Mouse (Mus musculus): ENCODE data around the gene Ldb2. TPM values are rescaled to one million over a fixed set of nuclear protein-coding genes. Genes with fewer than 3 reads are reported as not detected.

The Ldb2 gene
- polyA plus RNA-seq, 1 experiment from 2014 or later = 45.4 TPM

- Histone ChIP-seq H3K27me3 (no peaks in the 10 kb centered on the region), H3K4me1 (peaks cover 6% of the 10 kb centered on the region; the same call in 1 of the 2 replicates), H3K9ac (no peak overlapping the region), H3K9me3 (no peaks in the 10 kb centered on the region), H3K27ac (0 out of 2 replicates have a peak overlapping the region, but pooled peaks have one; percentile 23), H3K4me2 (replicated peaks) (no peak overlapping the region), H3K4me3 (no peak overlapping the region), H3K36me3 (no peaks in the 10 kb centered on the region)
- no peak for ATAC-seq (ENCODE audit: insufficient number of reproducible peaks, insufficient read depth, low FRiP score, low TSS enrichment)
- 67% methylated on average over 5 of the region's 5 CpGs for WGBS
Measured at GRCm38 (mm10) chr5:44537316-44537999, 262.0 kb downstream of the Ldb2 start.

GRCm38 (mm10) chr5:44529466-44529865, 270.0 kb downstream of the Ldb2 start:
- Histone ChIP-seq H3K4me3 (no peak overlapping the region), H3K27ac (no peak overlapping the region), H3K36me3 (no peaks in the 10 kb centered on the region), H3K4me2 (replicated peaks) (no peak overlapping the region), H3K9ac (no peak overlapping the region), H3K9me3 (no peaks in the 10 kb centered on the region), H3K27me3 (no peaks in the 10 kb centered on the region), H3K4me1 (no peaks in the 10 kb centered on the region)
- 72% methylated on average over 3 of the region's 3 CpGs for WGBS
- ATAC-seq (ENCODE audit: insufficient number of reproducible peaks, insufficient read depth, low FRiP score, low TSS enrichment) = no peak

- Histone ChIP-seq H3K9me3 (no peaks in the 10 kb centered on the region), H3K27ac (no peak overlapping the region), H3K9ac (no peak overlapping the region), H3K27me3 (no peaks in the 10 kb centered on the region), H3K4me1 (no peaks in the 10 kb centered on the region), H3K36me3 (no peaks in the 10 kb centered on the region), H3K4me2 (replicated peaks) (no peak overlapping the region), H3K4me3 (no peak overlapping the region)
- 88% methylated on average over 1 of the region's 1 CpGs for WGBS
- no peak for ATAC-seq (ENCODE audit: insufficient number of reproducible peaks, insufficient read depth, low FRiP score, low TSS enrichment)
Measured at GRCm38 (mm10) chr5:44529001-44529400, 270.5 kb downstream of the Ldb2 start.

GRCm38 (mm10) chr5:44505221-44505620, 294.3 kb downstream of the Ldb2 start:
- Histone ChIP-seq H3K27ac (no peak overlapping the region), H3K9ac (no peak overlapping the region), H3K4me3 (no peak overlapping the region), H3K4me2 (replicated peaks) (no peak overlapping the region), H3K27me3 (no peaks in the 10 kb centered on the region), H3K36me3 (no peaks in the 10 kb centered on the region), H3K9me3 (no peaks in the 10 kb centered on the region), H3K4me1 (no peaks in the 10 kb centered on the region)
- 83% methylated on average over 5 of the region's 5 CpGs for WGBS
- no peak for ATAC-seq (ENCODE audit: insufficient number of reproducible peaks, insufficient read depth, low FRiP score, low TSS enrichment)

- WGBS = 74% methylated on average over 5 of the region's 5 CpGs
- Histone ChIP-seq H3K4me2 (replicated peaks) (no peak overlapping the region), H3K27ac (no peak overlapping the region)
Measured at GRCm38 (mm10) chr5:44504786-44505185, 294.7 kb downstream of the Ldb2 start.

GRCm38 (mm10) chr5:44498229-44498628, 301.3 kb downstream of the Ldb2 start:
- H3K9ac ChIP-seq = no peak overlapping the region
- ATAC-seq (ENCODE audit: insufficient number of reproducible peaks, insufficient read depth, low FRiP score, low TSS enrichment) = no peak
- no peaks in the 10 kb centered on the region for H3K36me3 ChIP-seq
- H3K9me3 ChIP-seq = no peaks in the 10 kb centered on the region
- no peak overlapping the region for H3K4me2 ChIP-seq (replicated peaks)
- no peak overlapping the region for H3K27ac ChIP-seq
- H3K27me3 ChIP-seq = no peaks in the 10 kb centered on the region
- H3K4me3 ChIP-seq = no peak overlapping the region
- 94% methylated on average over 1 of the region's 1 CpGs for WGBS
- H3K4me1 ChIP-seq = no peaks in the 10 kb centered on the region

More at GRCm38 (mm10) chr5:44504786-44505185, 294.7 kb downstream of the Ldb2 start:
- H3K9ac ChIP-seq = no peak overlapping the region
- no peak for ATAC-seq (ENCODE audit: insufficient number of reproducible peaks, insufficient read depth, low FRiP score, low TSS enrichment)
- H3K4me1 ChIP-seq = no peaks in the 10 kb centered on the region
- no peaks in the 10 kb centered on the region for H3K27me3 ChIP-seq
- H3K9me3 ChIP-seq = no peaks in the 10 kb centered on the region
- no peaks in the 10 kb centered on the region for H3K36me3 ChIP-seq
- H3K4me3 ChIP-seq = no peak overlapping the region

- Histone ChIP-seq H3K9me3 (no peaks in the 10 kb centered on the region), H3K27me3 (no peaks in the 10 kb centered on the region), H3K4me1 (no peaks in the 10 kb centered on the region), H3K27ac (no peak overlapping the region), H3K4me2 (replicated peaks) (no peak overlapping the region), H3K9ac (no peak overlapping the region), H3K36me3 (no peaks in the 10 kb centered on the region), H3K4me3 (no peak overlapping the region)
- WGBS = 87% methylated on average over 3 of the region's 3 CpGs
- ATAC-seq (ENCODE audit: insufficient number of reproducible peaks, insufficient read depth, low FRiP score, low TSS enrichment) = no peak
Measured at GRCm38 (mm10) chr5:44496854-44497253, 302.6 kb downstream of the Ldb2 start.

GRCm38 (mm10) chr5:44495092-44495491, 304.4 kb downstream of the Ldb2 start:
- no peak for ATAC-seq (ENCODE audit: insufficient number of reproducible peaks, insufficient read depth, low FRiP score, low TSS enrichment)
- no peaks in the 10 kb centered on the region for H3K4me1 ChIP-seq
- no peaks in the 10 kb centered on the region for H3K27me3 ChIP-seq
- 85% methylated on average over 4 of the region's 4 CpGs for WGBS
- no peak overlapping the region for H3K4me2 ChIP-seq (replicated peaks)
- no peak overlapping the region for H3K4me3 ChIP-seq
- no peaks in the 10 kb centered on the region for H3K36me3 ChIP-seq
- no peak overlapping the region for H3K27ac ChIP-seq
- H3K9me3 ChIP-seq = no peaks in the 10 kb centered on the region
- no peak overlapping the region for H3K9ac ChIP-seq

- no peak overlapping the region for H3K4me2 ChIP-seq (replicated peaks)
- H3K9ac ChIP-seq = no peak overlapping the region
- no peaks in the 10 kb centered on the region for H3K36me3 ChIP-seq
- no peaks in the 10 kb centered on the region for H3K4me1 ChIP-seq
- H3K9me3 ChIP-seq = no peaks in the 10 kb centered on the region
- 57% methylated on average over 9 of the region's 9 CpGs for WGBS
- no peak for ATAC-seq (ENCODE audit: insufficient number of reproducible peaks, insufficient read depth, low FRiP score, low TSS enrichment)
- H3K27me3 ChIP-seq = no peaks in the 10 kb centered on the region
- H3K4me3 ChIP-seq = no peak overlapping the region
- H3K27ac ChIP-seq = no peak overlapping the region
Measured at GRCm38 (mm10) chr5:44494133-44494532, 305.3 kb downstream of the Ldb2 start.

GRCm38 (mm10) chr5:44491526-44491925, 308.0 kb downstream of the Ldb2 start:
- H3K4me2 ChIP-seq (replicated peaks) = no peak overlapping the region
- H3K9me3 ChIP-seq = no peaks in the 10 kb centered on the region
- no peaks in the 10 kb centered on the region for H3K36me3 ChIP-seq
- no peak overlapping the region for H3K9ac ChIP-seq
- no peak overlapping the region for H3K4me3 ChIP-seq
- H3K4me1 ChIP-seq = no peaks in the 10 kb centered on the region
- no peaks in the 10 kb centered on the region for H3K27me3 ChIP-seq
- 96% methylated on average over 1 of the region's 1 CpGs for WGBS
- no peak for ATAC-seq (ENCODE audit: insufficient number of reproducible peaks, insufficient read depth, low FRiP score, low TSS enrichment)
- no peak overlapping the region for H3K27ac ChIP-seq

- H3K9ac ChIP-seq = no peak overlapping the region
- H3K4me2 ChIP-seq (replicated peaks) = no peak overlapping the region
- 95% methylated on average over 6 of the region's 6 CpGs for WGBS
- H3K27me3 ChIP-seq = no peaks in the 10 kb centered on the region
- no peaks in the 10 kb centered on the region for H3K9me3 ChIP-seq
- H3K27ac ChIP-seq = no peak overlapping the region
- no peaks in the 10 kb centered on the region for H3K4me1 ChIP-seq
- no peak for ATAC-seq (ENCODE audit: insufficient number of reproducible peaks, insufficient read depth, low FRiP score, low TSS enrichment)
- no peak overlapping the region for H3K4me3 ChIP-seq
- H3K36me3 ChIP-seq = no peaks in the 10 kb centered on the region
Measured at GRCm38 (mm10) chr5:44490462-44490861, 309.0 kb downstream of the Ldb2 start.

GRCm38 (mm10) chr5:44483426-44484106, 315.9 kb downstream of the Ldb2 start:
- Histone ChIP-seq H3K4me3 (no peak overlapping the region), H3K9me3 (no peaks in the 10 kb centered on the region), H3K27ac (no peak overlapping the region), H3K4me2 (replicated peaks) (no peak overlapping the region), H3K27me3 (no peaks in the 10 kb centered on the region), H3K9ac (no peak overlapping the region), H3K4me1 (no peaks in the 10 kb centered on the region), H3K36me3 (no peaks in the 10 kb centered on the region)
- WGBS = 65% methylated on average over 11 of the region's 11 CpGs
- no peak for ATAC-seq (ENCODE audit: insufficient number of reproducible peaks, insufficient read depth, low FRiP score, low TSS enrichment)
